Mouse (Mus musculus): Measurements from ENCODE around the gene Kdm5b. TPM values are rescaled to one million over a fixed set of nuclear protein-coding genes. Genes with fewer than 3 reads are reported as not detected.

The Kdm5b gene
- total RNA-seq (2023) = 47.7 TPM

DNA sequence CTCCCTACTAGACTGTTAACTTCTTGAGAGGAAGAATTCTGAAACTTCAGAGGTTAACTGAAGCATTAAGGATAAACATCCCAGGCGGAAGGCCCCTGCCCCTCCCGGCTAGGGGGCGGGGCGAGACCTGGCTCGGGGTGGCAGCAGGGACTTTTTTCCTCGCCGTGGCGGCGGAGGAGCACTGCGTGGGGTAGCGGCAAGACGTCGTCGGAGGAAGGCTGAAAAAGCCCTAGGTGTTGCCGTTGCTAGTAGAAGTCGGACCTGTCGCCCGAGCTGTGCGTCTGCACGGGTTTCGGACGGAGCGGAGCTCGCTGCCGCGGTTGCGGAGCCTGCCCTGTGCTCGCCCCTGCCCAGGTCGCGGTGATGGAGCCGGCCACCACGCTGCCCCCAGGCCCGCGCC is at the start of gene Kdm5b:
Kdm5b (plus strand) TSS at position 196 of the 400 bp plus-strand sequence.

DNA sequence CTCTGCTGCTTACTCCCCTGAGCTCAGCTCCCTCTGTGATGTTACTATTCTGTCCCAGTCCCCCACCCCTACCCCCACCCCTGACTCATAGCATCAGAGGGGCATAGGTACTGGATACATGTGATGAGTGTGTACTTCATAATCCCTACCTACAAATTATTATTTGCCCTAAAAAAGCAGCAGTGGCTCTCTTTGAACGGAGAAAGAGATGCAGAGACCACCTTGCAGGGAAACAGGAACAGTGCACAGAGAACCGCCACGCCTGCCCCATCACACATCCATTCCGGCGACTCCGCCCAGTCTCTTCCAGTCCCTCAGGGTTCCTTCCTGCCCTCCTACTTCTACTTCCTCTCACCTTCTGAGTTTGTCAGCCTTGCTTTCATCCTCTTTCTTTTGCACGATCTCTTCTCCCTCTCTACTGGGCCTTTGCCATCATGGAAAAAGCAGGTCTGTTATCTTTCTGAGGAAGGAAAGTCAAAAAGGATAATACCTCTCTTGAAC is 10.3 kb upstream of the Kdm5b start, which contains the start of gene Mgat4e:
Mgat4e (minus strand) TSS at position 51 of the 501 bp plus-strand sequence.

DNA sequence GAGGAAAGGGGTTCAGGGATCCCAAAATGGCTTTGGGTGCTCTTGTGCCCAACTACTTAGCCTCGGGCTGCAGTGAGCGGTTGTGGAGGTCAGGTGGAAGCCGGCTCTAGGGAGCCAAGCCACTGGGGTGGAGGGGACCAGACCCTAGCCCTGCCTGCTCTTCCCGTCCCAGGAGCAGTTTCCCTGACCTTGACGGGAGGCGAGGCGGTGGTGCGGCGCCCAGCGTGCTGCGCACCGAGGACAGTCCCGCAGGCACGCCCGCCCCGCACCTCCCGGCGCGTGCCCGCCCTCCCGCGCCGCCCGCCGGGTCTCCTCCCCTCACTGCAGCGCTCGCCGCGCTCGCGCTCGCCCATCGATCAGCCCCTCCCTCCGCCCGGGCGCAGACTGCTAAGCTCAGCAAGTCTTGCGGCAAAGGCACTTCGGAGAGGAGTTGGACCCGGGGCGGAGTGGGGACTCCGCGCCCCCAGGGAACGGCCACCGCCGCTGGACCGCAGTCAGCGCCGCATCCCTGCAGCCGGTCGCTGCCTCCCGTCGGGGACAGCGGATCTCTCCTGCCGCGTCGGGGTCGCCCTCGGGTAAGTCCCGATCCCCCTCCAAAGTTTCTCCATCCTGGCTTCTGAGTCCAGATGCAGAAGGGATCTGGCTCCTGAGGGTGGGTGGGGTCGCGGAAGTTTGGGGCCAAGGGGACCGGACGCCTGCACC is 86.4 kb downstream of the Kdm5b start, which contains the start of gene Syt2:
Syt2 (plus strand) TSS at position 417 of the 702 bp plus-strand sequence.

Other genes with a start within 250 kb of the Kdm5b start
- 0.95 TPM for gene Ppfia4, start 227.2 kb upstream of the Kdm5b start, total RNA-seq (2023)
- 69.8 TPM for gene Tmem183a, start 198.2 kb upstream of the Kdm5b start, total RNA-seq (2023)
- gene 4933406M09Rik, start 174.2 kb upstream of the Kdm5b start, total RNA-seq (2023) = not detected
- 17.5 TPM for gene Cyb5r1, start 154.6 kb upstream of the Kdm5b start, total RNA-seq (2023)
- 77.8 TPM for gene Adipor1, start 144.8 kb upstream of the Kdm5b start, total RNA-seq (2023)
- gene Klhl12, start 104.6 kb upstream of the Kdm5b start, total RNA-seq (2023) = 40.0 TPM
- gene Rabif, start 65.5 kb upstream of the Kdm5b start, total RNA-seq (2023) = 19.6 TPM
- gene Mgat4e, start 10.5 kb upstream of the Kdm5b start, total RNA-seq (2023) = not detected
- gene Syt2, start 86.5 kb downstream of the Kdm5b start, total RNA-seq (2023) = not detected